Mouse (Mus musculus): ENCODE data around the gene Timd4. TPM values are rescaled to one million over a fixed set of nuclear protein-coding genes. Genes with fewer than 3 reads are reported as not detected.

Gene Timd4
- 0.17 and 0.24 TPM in 2 replicates for polyA plus RNA-seq (2015; fragmentation: Nextera tagmentation; extraction: Ambion mirVana)

DNA sequence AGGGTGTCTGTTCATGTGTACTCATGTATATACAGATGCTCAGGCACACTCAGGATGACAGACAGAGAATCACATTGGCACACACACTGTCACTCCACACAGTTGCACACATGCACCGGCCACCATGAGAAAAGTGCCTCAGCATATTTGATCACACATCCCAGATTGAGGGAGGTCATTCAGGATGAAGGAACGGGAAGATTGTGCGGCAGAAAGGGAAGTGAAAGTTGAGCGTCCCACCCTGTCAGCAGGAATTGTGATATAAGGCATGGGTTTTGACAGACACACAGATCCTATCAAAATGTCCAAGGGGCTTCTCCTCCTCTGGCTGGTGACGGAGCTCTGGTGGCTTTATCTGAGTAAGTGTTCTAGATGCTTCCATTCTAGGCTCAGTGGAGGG is at the start of gene Timd4:
Timd4 (plus strand) TSS at position 290 of the 400 bp plus-strand sequence.
- H3K4me1 ChIP-seq = no peaks in the 10 kb centered on the region
- no peaks in the 10 kb centered on the region for H3K36me3 ChIP-seq
- H3K27ac ChIP-seq (replicated peaks) = no peak within 1 kb of the TSS
- ATAC-seq (ENCODE audit: extremely low read depth, insufficient number of reproducible peaks, low FRiP score, low TSS enrichment) = no peak
- no peaks in the 10 kb centered on the region for H3K9me3 ChIP-seq
- H3K9ac ChIP-seq = no peak within 1 kb of the TSS
- H3K4me2 ChIP-seq = no peak within 1 kb of the TSS
- 64% methylated on average over 5 of the region's 5 CpGs for WGBS
- H3K27me3 ChIP-seq (replicated peaks) = no peaks in the 10 kb centered on the region
- H3K4me3 ChIP-seq = no peak within 1 kb of the TSS

DNA sequence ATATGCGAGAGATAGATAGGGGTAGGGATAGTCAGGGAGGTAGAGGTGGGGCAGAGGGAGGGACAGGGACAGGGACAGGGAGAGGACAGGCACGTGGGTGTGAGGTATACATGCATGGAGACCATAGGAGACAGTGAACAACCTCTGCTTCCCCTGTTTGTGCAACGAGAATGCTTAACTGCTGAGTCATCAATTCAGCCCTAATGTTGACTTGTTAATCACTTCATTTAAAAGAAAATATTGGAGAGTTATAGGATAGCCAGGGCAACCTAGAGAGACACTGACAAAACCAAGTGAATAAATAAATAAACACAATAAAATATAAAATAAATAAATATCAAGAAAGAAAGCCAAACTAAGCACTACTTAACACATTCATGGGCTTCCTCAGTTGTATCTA is 33.7 kb upstream of the Timd4 start:
- H3K4me3 ChIP-seq = no peak overlapping the region
- ATAC-seq (ENCODE audit: extremely low read depth, insufficient number of reproducible peaks, low FRiP score, low TSS enrichment) = no peak
- no peak overlapping the region for H3K27ac ChIP-seq (replicated peaks)
- H3K9ac ChIP-seq = no peak overlapping the region
- no peaks in the 10 kb centered on the region for H3K9me3 ChIP-seq
- H3K4me2 ChIP-seq = no peak overlapping the region
- no peaks in the 10 kb centered on the region for H3K27me3 ChIP-seq (replicated peaks)
- H3K36me3 ChIP-seq = no peaks in the 10 kb centered on the region
- H3K4me1 ChIP-seq = no peaks in the 10 kb centered on the region
- 67% methylated on average over 3 of the region's 3 CpGs for WGBS

DNA sequence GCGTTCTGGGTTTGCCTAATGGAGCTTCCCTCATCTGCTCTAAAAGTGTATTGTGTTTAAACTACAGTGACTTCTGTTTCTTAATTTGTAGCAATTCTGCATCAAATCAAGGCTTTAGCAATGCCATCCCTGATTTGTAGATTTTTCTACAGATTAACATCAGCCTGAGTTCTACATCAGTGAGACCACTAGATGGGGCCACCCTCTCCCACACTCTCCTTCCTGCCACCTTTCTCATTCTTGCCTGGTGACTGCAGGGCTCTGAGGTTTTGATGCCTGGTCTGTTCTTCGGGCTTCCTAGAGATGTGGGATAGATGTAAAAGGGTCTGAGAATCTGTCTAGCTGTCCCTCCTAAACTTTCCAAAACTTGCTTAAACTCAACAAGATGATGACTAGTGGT is 30.8 kb upstream of the Timd4 start:
- no peak for ATAC-seq (ENCODE audit: extremely low read depth, insufficient number of reproducible peaks, low FRiP score, low TSS enrichment)
- WGBS = 63% methylated on average over 2 of the region's 2 CpGs

DNA sequence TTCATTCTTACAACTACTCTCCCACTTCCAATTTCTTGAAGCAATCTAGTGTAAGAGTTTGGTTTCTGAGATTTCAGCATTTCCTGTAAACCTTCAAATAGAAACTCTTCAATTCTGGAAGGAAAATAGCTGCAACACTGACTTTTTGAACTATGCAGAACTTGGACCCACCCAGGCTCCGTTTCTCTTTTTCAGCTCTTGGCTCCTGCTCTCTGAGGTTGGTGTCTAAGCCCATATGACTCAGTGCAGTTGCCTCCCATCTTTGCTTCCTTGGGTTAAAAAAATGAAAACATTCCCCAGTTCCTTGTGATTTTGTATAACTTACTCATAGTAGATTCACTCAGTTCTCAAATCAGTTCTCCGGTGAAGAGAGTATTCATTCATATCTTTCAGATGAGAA is 6.2 kb upstream of the Timd4 start:
- WGBS = 70% methylated on average over 2 of the region's 2 CpGs
- no peak for ATAC-seq (ENCODE audit: extremely low read depth, insufficient number of reproducible peaks, low FRiP score, low TSS enrichment)
- H3K4me2 ChIP-seq = no peak overlapping the region

More for the DNA sequence above, 30.8 kb upstream of the Timd4 start:
- no peak overlapping the region for H3K4me3 ChIP-seq
- no peaks in the 10 kb centered on the region for H3K36me3 ChIP-seq
- no peaks in the 10 kb centered on the region for H3K27me3 ChIP-seq (replicated peaks)
- no peak overlapping the region for H3K9ac ChIP-seq
- H3K4me2 ChIP-seq = no peak overlapping the region
- H3K4me1 ChIP-seq = no peaks in the 10 kb centered on the region
- H3K9me3 ChIP-seq = no peaks in the 10 kb centered on the region
- no peak overlapping the region for H3K27ac ChIP-seq (replicated peaks)

DNA sequence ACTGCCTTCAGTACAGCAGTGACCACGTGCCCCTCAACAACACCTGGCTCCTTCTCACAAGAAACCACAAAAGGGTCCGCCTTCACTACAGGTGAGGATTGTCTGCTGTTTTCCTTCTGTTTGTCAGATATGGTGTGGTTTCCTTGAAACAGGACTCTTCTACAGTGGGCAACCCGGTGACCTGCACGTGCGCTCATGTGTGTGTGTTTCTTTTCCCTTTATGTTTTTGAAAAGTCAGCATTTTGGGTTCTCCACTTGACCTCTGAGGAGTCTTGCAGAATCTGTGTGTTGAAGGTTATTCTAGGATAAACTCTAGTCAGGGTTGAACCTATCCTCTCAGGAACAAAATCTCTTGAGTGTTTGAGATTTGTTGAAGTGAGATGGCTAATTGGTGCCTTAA is 7.1 kb downstream of the Timd4 start:
- Histone ChIP-seq H3K4me1 (no peaks in the 10 kb centered on the region), H3K27me3 (replicated peaks) (no peaks in the 10 kb centered on the region), H3K27ac (replicated peaks) (no peak overlapping the region), H3K9me3 (no peaks in the 10 kb centered on the region), H3K9ac (no peak overlapping the region), H3K4me3 (no peak overlapping the region), H3K4me2 (no peak overlapping the region), H3K36me3 (no peaks in the 10 kb centered on the region)
- no peak for ATAC-seq (ENCODE audit: extremely low read depth, insufficient number of reproducible peaks, low FRiP score, low TSS enrichment)
- 82% methylated on average over 5 of the region's 5 CpGs for WGBS

More for the DNA sequence above, 6.2 kb upstream of the Timd4 start:
- Histone ChIP-seq H3K9me3 (no peaks in the 10 kb centered on the region), H3K27ac (replicated peaks) (no peak overlapping the region), H3K4me1 (no peaks in the 10 kb centered on the region), H3K27me3 (replicated peaks) (no peaks in the 10 kb centered on the region), H3K9ac (no peak overlapping the region), H3K36me3 (no peaks in the 10 kb centered on the region), H3K4me3 (no peak overlapping the region)

DNA sequence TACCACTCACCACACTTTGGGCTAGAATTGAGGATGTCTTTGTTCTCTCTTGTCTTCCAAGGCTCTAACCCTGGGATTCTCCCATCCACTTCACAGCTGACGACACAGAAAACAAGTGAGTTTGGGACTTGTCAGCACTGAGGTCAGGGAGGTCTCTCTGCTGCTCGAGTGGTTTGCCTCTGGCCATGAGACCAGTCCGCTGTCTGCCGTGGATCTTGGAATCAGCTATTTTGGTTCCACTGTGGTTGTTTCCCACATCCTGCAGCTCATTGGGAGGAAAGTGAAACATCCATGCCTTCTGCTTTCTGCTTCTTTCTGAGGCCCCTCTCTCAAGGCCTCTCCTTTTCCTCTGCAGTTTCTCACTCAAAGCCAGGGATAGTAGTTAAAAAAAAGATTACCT is 9.3 kb downstream of the Timd4 start:
- Histone ChIP-seq H3K27ac (replicated peaks) (no peak overlapping the region), H3K4me2 (no peak overlapping the region), H3K9ac (no peak overlapping the region), H3K4me3 (no peak overlapping the region), H3K27me3 (replicated peaks) (no peaks in the 10 kb centered on the region), H3K4me1 (no peaks in the 10 kb centered on the region), H3K36me3 (no peaks in the 10 kb centered on the region), H3K9me3 (no peaks in the 10 kb centered on the region)
- no peak for ATAC-seq (ENCODE audit: extremely low read depth, insufficient number of reproducible peaks, low FRiP score, low TSS enrichment)
- WGBS = 33% methylated on average over 4 of the region's 4 CpGs

DNA sequence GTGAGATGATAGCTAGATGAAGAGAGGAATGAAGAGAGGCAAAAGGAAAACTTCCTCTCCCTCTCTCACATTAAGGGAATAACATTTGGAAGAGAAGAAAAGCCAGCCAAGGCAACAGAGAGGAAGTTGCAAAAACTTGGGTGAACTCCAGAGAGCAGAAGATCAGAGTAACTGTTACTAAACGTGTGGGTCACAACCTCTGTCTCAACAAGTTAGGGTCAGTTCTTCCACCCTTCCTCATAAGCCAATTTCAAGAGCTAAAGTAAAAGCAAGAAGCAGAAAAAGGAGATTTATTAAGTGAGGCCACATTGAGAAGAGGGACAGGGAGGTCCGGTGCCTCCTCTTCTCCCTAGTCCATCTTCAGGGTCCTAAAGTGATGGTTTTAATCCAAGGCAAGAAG is 19.7 kb downstream of the Timd4 start:
- no peaks in the 10 kb centered on the region for H3K36me3 ChIP-seq
- H3K4me3 ChIP-seq = no peak overlapping the region
- ATAC-seq (ENCODE audit: extremely low read depth, insufficient number of reproducible peaks, low FRiP score, low TSS enrichment) = no peak
- H3K27ac ChIP-seq (replicated peaks) = no peak overlapping the region
- WGBS = 55% methylated on average over 2 of the region's 2 CpGs
- no peak overlapping the region for H3K9ac ChIP-seq
- 0 out of 2 replicates have a peak, but pooled peaks cover 4% of the 10 kb centered on the region for H3K4me1 ChIP-seq
- no peak overlapping the region for H3K4me2 ChIP-seq
- no peaks in the 10 kb centered on the region for H3K9me3 ChIP-seq
- H3K27me3 ChIP-seq (replicated peaks) = no peaks in the 10 kb centered on the region

DNA sequence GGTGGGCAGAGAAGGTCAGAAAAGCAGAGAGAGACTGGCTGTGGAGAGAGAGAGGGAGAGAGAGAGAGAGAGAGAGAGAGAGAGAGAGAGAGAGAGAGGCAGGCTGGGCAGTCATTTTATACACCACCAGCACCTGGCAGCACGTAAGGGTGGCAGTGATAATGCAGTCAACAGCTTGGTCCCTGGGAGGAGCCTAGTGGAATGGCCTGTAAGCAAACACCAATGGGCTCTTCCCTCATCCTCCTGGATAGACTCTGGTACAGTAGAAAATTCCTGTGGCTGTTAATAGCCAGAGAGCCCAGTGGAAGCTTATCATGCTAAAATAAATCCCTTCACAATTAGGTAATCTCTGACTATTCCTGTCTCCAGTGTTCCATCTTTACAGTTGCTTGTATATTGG is 24.5 kb downstream of the Timd4 start:
- no peaks in the 10 kb centered on the region for H3K9me3 ChIP-seq
- 0 out of 2 replicates have a peak overlapping the region, but pooled peaks have one; percentile 28 for H3K27ac ChIP-seq (replicated peaks)
- H3K36me3 ChIP-seq = no peaks in the 10 kb centered on the region
- H3K4me1 ChIP-seq = 0 out of 2 replicates have a peak, but pooled peaks cover 8% of the 10 kb centered on the region
- ATAC-seq (ENCODE audit: extremely low read depth, insufficient number of reproducible peaks, low FRiP score, low TSS enrichment) = 0 out of 2 replicates have a peak, but pooled peaks have one; percentile 14
- no peak overlapping the region for H3K4me2 ChIP-seq
- H3K27me3 ChIP-seq (replicated peaks) = no peaks in the 10 kb centered on the region
- H3K4me3 ChIP-seq = no peak overlapping the region
- no peak overlapping the region for H3K9ac ChIP-seq
- WGBS = 16% methylated on average over 1 of the region's 1 CpGs

DNA sequence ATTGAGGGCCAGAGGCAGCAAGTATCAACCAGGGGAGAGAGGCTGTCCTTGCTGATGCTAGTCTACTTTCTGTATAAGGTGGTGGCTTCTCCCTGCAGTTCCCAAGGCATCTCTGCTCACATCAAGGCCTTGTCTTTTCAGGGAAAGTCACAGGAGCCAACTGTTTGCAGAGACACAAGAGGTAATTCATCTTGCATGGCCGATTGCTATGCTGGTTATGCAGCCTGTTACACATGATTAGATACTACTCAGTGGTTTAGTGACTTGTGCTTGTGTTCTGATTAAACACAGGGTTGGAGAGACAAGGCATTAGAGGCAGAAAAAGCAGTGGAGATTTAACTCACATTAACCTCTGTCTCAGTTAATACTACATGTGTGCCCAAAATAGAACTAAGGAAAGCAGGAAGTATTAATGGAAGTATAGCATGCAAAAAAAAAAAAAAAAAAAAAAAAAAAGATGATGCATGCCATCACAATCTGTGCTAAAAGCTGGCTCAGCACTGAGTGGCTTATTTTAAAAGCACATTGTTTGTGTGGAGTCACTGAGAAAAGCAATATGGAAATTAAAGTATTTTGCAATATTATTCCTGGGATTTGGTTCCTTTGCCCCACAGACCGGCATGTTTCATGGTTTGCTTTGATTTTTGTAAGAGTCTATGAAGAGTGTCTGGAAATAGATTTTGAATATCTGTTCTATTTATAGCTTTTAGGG is 31.6 kb downstream of the Timd4 start:
- no peak overlapping the region for H3K4me2 ChIP-seq
- no peak overlapping the region for H3K27ac ChIP-seq (replicated peaks)
- 46% methylated on average over 2 of the region's 2 CpGs for WGBS
- H3K4me1 ChIP-seq = peaks cover 13% of the 10 kb centered on the region
- no peaks in the 10 kb centered on the region for H3K9me3 ChIP-seq
- H3K4me3 ChIP-seq = no peak overlapping the region
- H3K27me3 ChIP-seq (replicated peaks) = no peaks in the 10 kb centered on the region
- no peak for ATAC-seq (ENCODE audit: extremely low read depth, insufficient number of reproducible peaks, low FRiP score, low TSS enrichment)
- H3K36me3 ChIP-seq = no peaks in the 10 kb centered on the region
- no peak overlapping the region for H3K9ac ChIP-seq

DNA sequence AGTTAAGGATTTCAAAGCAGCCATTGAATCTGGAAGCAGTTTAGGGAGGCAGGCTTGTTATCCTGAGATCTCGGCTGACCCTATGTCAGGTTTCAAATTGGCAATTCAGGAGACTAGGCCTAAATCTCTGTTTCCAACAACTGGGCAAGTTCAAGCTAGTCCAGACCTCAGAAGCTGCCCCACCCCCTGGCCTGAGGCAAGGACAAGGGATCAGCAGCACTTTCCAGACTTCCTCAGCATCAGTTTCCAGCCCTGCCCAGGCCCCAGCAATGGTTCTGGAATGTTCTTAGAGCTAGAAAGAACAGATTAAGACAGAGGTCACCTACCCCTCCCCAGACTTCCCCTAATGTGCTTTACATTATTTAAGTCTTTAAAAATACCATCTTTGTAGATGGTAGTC is 36.1 kb downstream of the Timd4 start:
- no peaks in the 10 kb centered on the region for H3K36me3 ChIP-seq
- no peak overlapping the region for H3K4me2 ChIP-seq
- no peaks in the 10 kb centered on the region for H3K9me3 ChIP-seq
- H3K27ac ChIP-seq (replicated peaks) = no peak overlapping the region
- no peak overlapping the region for H3K9ac ChIP-seq
- whole genome bisulfite sequencing = 56% methylated on average over 1 of the region's 1 CpGs
- ATAC-seq (ENCODE audit: extremely low read depth, insufficient number of reproducible peaks, low FRiP score, low TSS enrichment) = no peak
- H3K4me3 ChIP-seq = no peak overlapping the region
- H3K27me3 ChIP-seq (replicated peaks) = no peaks in the 10 kb centered on the region
- H3K4me1 ChIP-seq = peaks cover 13% of the 10 kb centered on the region

DNA sequence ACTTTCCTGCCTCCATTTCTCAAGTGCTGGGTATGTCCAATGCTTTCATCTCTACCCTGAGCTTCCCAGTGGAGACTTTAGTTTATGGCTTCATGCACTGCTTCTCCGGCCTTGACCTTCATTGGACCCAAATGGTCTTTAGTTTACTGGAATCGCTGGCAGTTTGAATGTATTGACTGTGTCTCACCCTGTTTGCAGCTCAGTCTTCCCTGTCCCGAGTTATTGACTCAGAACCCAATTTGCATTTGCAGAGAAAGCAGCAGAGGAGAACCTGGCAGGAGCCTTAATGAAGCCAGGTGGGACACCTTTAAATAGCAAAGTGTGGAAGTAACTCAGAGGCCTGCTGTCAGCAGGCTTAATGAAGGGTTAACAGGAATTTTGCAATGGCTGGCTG is 37.2 kb downstream of the Timd4 start:
- H3K4me2 ChIP-seq = no peak overlapping the region
- H3K27ac ChIP-seq (replicated peaks) = no peak overlapping the region
- H3K4me1 ChIP-seq = peaks cover 2% of the 10 kb centered on the region; the same call in 1 of the 2 replicates
- no peak overlapping the region for H3K9ac ChIP-seq
- no peak for ATAC-seq (ENCODE audit: extremely low read depth, insufficient number of reproducible peaks, low FRiP score, low TSS enrichment)
- 54% methylated on average over 3 of the region's 3 CpGs for WGBS
- H3K27me3 ChIP-seq (replicated peaks) = no peaks in the 10 kb centered on the region
- H3K36me3 ChIP-seq = no peaks in the 10 kb centered on the region
- no peak overlapping the region for H3K4me3 ChIP-seq
- H3K9me3 ChIP-seq = no peaks in the 10 kb centered on the region
